Comparison of ENCODE assay signal across 10 mouse cellular contexts in genomic region chr14:32166062-32166441, GRCm38 (mm10). TPM values are rescaled to one million over a fixed set of nuclear protein-coding genes. Genes with fewer than 3 reads are reported as not detected.
DNase-seq lines count a peak whose midpoint lies in the region; ATAC-seq and TF ChIP-seq lines count a peak whose summit lies in the region.
"Had no signal": no experiment of that assay in that cellular context is flagged by ENCODE, and none has a peak within 500 bp of the region (broad histone marks: within the 10 kb centered on the region; RNA-seq: fewer than 3 reads in every experiment).

No protein-coding gene starts in this region.

- H3K27me3 ChIP-seq in lung, postnatal 0 days (replicated peaks; ENCODE audit: insufficient read depth, low read length), result no peaks in the 10 kb centered on the region
- H3K27me3 ChIP-seq in forebrain, embryonic 12.5 days, result no peaks in the 10 kb centered on the region
- H3K27me3 ChIP-seq in limb, embryonic 14.5 days (ENCODE audit: control insufficient read depth, insufficient read depth, low read length), result no peaks in the 10 kb centered on the region
- no peaks in the 10 kb centered on the region for H3K27me3 ChIP-seq in stomach, embryonic 14.5 days (ENCODE audit: control insufficient read depth, insufficient read depth, low read length)

- 38% methylated on average over 2 of the region's 2 CpGs for WGBS in lung, postnatal 0 days
- 80% methylated on average over 2 of the region's 2 CpGs for WGBS in forebrain, embryonic 12.5 days
- 53% methylated on average over 2 of the region's 2 CpGs for WGBS in limb, embryonic 14.5 days
- 46% methylated on average over 2 of the region's 2 CpGs for WGBS in stomach, embryonic 14.5 days

- TF ChIP-seq EP300 in lung, postnatal 0 days (IDR thresholded peaks at IDR 0.05), result no peak

- ATAC-seq in lung, postnatal 0 days, result no peak
- ATAC-seq in forebrain, embryonic 12.5 days (ENCODE audit: low FRiP score), result no peak
- no peak for ATAC-seq in limb, embryonic 14.5 days (ENCODE audit: low FRiP score, low read depth)
- ATAC-seq in stomach, embryonic 14.5 days (ENCODE audit: insufficient number of reproducible peaks, insufficient read depth, low FRiP score, low read depth), result no peak

- no peak for TF ChIP-seq POLR2A in limb, embryonic 14.5 days (IDR thresholded peaks at IDR 0.05; ENCODE audit: borderline replicate concordance, extremely low read depth, insufficient read depth, insufficient read length)

- H3K4me1 ChIP-seq in lung, postnatal 0 days (ENCODE audit: insufficient read depth, low read depth, low read length), result peaks cover 19% of the 10 kb centered on the region
- peaks cover 21% of the 10 kb centered on the region for H3K4me1 ChIP-seq in forebrain, embryonic 12.5 days
- H3K4me1 ChIP-seq in limb, embryonic 14.5 days (ENCODE audit: control insufficient read depth, insufficient read depth, low read length), result peaks cover 17% of the 10 kb centered on the region
- peaks cover 7% of the 10 kb centered on the region for H3K4me1 ChIP-seq in stomach, embryonic 14.5 days (ENCODE audit: control insufficient read depth, insufficient read depth, low read length)

- DNase-seq in lung, postnatal 0 days (ENCODE audit: low spot score), result no peak
- no peak for DNase-seq in lung, postnatal 14 days
- DNase-seq in limb, embryonic 14.5 days (ENCODE audit: low spot score), result no peak
- DNase-seq in layer of hippocampus, postnatal 10 days (ENCODE audit: low spot score in 2 of 2), result no peak
- no peak for DNase-seq in ovary, adult 18-20 months (ENCODE audit: low spot score)
- no peak for DNase-seq in adrenal gland, postnatal 36 days

- H3K9ac ChIP-seq in lung, postnatal 0 days (replicated peaks; ENCODE audit: low read depth), result no peak overlapping the region
- H3K9ac ChIP-seq in forebrain, embryonic 12.5 days, result no peak overlapping the region
- H3K9ac ChIP-seq in limb, embryonic 14.5 days (ENCODE audit: low read depth, low read length, severe bottlenecking), result no peak overlapping the region
- H3K9ac ChIP-seq in stomach, embryonic 14.5 days (replicated peaks; ENCODE audit: low read depth, low read length), result no peak overlapping the region; the same call in 1 of the 2 replicates

- peak overlapping the region; percentile 88 for H3K4me2 ChIP-seq in lung, postnatal 0 days (replicated peaks; ENCODE audit: low read depth, low read length)
- H3K4me2 ChIP-seq in forebrain, embryonic 12.5 days, result peak overlapping the region; percentile 98
- H3K4me2 ChIP-seq in limb, embryonic 14.5 days (replicated peaks; ENCODE audit: low read depth, low read length, severe bottlenecking), result peak overlapping the region; percentile 94
- H3K4me2 ChIP-seq in stomach, embryonic 14.5 days (replicated peaks; ENCODE audit: low read depth, low read length), result peak overlapping the region; percentile 97

- no peak for TF ChIP-seq CTCF in lung, postnatal 0 days (IDR thresholded peaks at IDR 0.05)

- peak overlapping the region; percentile 49; the same call in 1 of the 2 replicates for H3K4me3 ChIP-seq in lung, postnatal 0 days (ENCODE audit: low read depth, low read length)
- H3K4me3 ChIP-seq in forebrain, embryonic 12.5 days (replicated peaks), result peak overlapping the region; percentile 50; the same call in 1 of the 2 replicates
- H3K4me3 ChIP-seq in limb, embryonic 14.5 days (replicated peaks; ENCODE audit: low read length), result peak overlapping the region; percentile 49
- H3K4me3 ChIP-seq in stomach, embryonic 14.5 days (ENCODE audit: low read depth, low read length), result peak overlapping the region; percentile 42; the same call in 1 of the 2 replicates

- no peak overlapping the region for H3K27ac ChIP-seq in lung, postnatal 0 days (ENCODE audit: low read length)
- no peak overlapping the region for H3K27ac ChIP-seq in forebrain, embryonic 12.5 days
- H3K27ac ChIP-seq in limb, embryonic 14.5 days (replicated peaks; ENCODE audit: low read depth, low read length), result no peak overlapping the region; the same call in 1 of the 2 replicates
- no peak overlapping the region for H3K27ac ChIP-seq in stomach, embryonic 14.5 days (ENCODE audit: low read length)

- H3K36me3 ChIP-seq in lung, postnatal 0 days (ENCODE audit: insufficient read depth, low read length), result no peaks in the 10 kb centered on the region
- H3K36me3 ChIP-seq in forebrain, embryonic 12.5 days (replicated peaks), result no peaks in the 10 kb centered on the region
- no peaks in the 10 kb centered on the region for H3K36me3 ChIP-seq in limb, embryonic 14.5 days (ENCODE audit: control insufficient read depth, insufficient read depth, low read length)
- H3K36me3 ChIP-seq in stomach, embryonic 14.5 days (ENCODE audit: control insufficient read depth, insufficient read depth, low read length), result peaks cover 3% of the 10 kb centered on the region

- H3K9me3 ChIP-seq in lung, postnatal 0 days (ENCODE audit: low read length), result no peaks in the 10 kb centered on the region
- H3K9me3 ChIP-seq in forebrain, embryonic 12.5 days, result no peaks in the 10 kb centered on the region
- H3K9me3 ChIP-seq in limb, embryonic 14.5 days (ENCODE audit: control insufficient read depth, low read length), result no peaks in the 10 kb centered on the region
- no peaks in the 10 kb centered on the region for H3K9me3 ChIP-seq in stomach, embryonic 14.5 days (ENCODE audit: control insufficient read depth, low read depth, low read length)

RNA-seq across cellular contexts. Expression of gene Ncoa4, which starts 6.4 kb away (rescaled TPM):
- 73.5 and 76.5 TPM in 2 replicates for polyA plus RNA-seq in lung, postnatal 0 days (2015; fragmentation: Nextera tagmentation; extraction: Ambion mirVana)
- polyA plus RNA-seq in forebrain, embryonic 12.5 days (2016; fragmentation: Nextera tagmentation; extraction: Ambion mirVana), result 91.9 and 94.8 TPM in 2 replicates
- 40.8 and 45.6 TPM in 2 replicates for polyA plus RNA-seq in limb, embryonic 14.5 days (2012; rRNA removed)
- 106 and 113 TPM in 2 replicates for polyA plus RNA-seq in limb, embryonic 14.5 days (2014; fragmentation: Nextera tagmentation; extraction: Ambion mirVana)
- 109 and 117 TPM in 2 replicates for polyA plus RNA-seq in stomach, embryonic 14.5 days (2014; fragmentation: Nextera tagmentation; extraction: Ambion mirVana)
- 100 to 1,000 TPM; 129 to 134 TPM for total RNA-seq in layer of hippocampus, postnatal 10 days (2021)
- total RNA-seq in adrenal gland, postnatal 36 days (2021), result 100 to 1,000 TPM; 194 to 226 TPM

RNA-seq across cellular contexts. Expression of gene Msmb, which starts 24.2 kb away (rescaled TPM):
- not detected in 2 replicates for polyA plus RNA-seq in lung, postnatal 0 days (2015; fragmentation: Nextera tagmentation; extraction: Ambion mirVana)
- not detected in 2 replicates for polyA plus RNA-seq in forebrain, embryonic 12.5 days (2016; fragmentation: Nextera tagmentation; extraction: Ambion mirVana)
- polyA plus RNA-seq in limb, embryonic 14.5 days (2012; rRNA removed), result not detected in 2 replicates
- not detected in 2 replicates for polyA plus RNA-seq in limb, embryonic 14.5 days (2014; fragmentation: Nextera tagmentation; extraction: Ambion mirVana)
- polyA plus RNA-seq in stomach, embryonic 14.5 days (2014; fragmentation: Nextera tagmentation; extraction: Ambion mirVana), result not detected in 2 replicates
- not detected for total RNA-seq in layer of hippocampus, postnatal 10 days (2021)
- not detected for total RNA-seq in adrenal gland, postnatal 36 days (2021)
- total RNA-seq: left cerebral cortex, postnatal 10 days had no signal
- polyA plus RNA-seq: small intestine, adult 2 months had no signal

RNA-seq across cellular contexts. Expression of gene Timm23, which starts 35.6 kb away (rescaled TPM):
- polyA plus RNA-seq in lung, postnatal 0 days (2015; fragmentation: Nextera tagmentation; extraction: Ambion mirVana), result 151 and 160 TPM in 2 replicates
- polyA plus RNA-seq in forebrain, embryonic 12.5 days (2016; fragmentation: Nextera tagmentation; extraction: Ambion mirVana), result 227 and 231 TPM in 2 replicates
- 158 and 183 TPM in 2 replicates for polyA plus RNA-seq in limb, embryonic 14.5 days (2012; rRNA removed)
- 301 and 309 TPM in 2 replicates for polyA plus RNA-seq in limb, embryonic 14.5 days (2014; fragmentation: Nextera tagmentation; extraction: Ambion mirVana)
- 256 and 262 TPM in 2 replicates for polyA plus RNA-seq in stomach, embryonic 14.5 days (2014; fragmentation: Nextera tagmentation; extraction: Ambion mirVana)
- total RNA-seq in layer of hippocampus, postnatal 10 days (2021), result 100 to 1,000 TPM in 1 of 2 experiments, 10 to 100 TPM in 1; 90.9 to 109 TPM
- total RNA-seq in adrenal gland, postnatal 36 days (2021), result 100 to 1,000 TPM; 119 to 145 TPM

RNA-seq across cellular contexts. Expression of gene Parg, which starts 35.7 kb away (rescaled TPM):
- polyA plus RNA-seq in lung, postnatal 0 days (2015; fragmentation: Nextera tagmentation; extraction: Ambion mirVana), result 16.5 and 20.2 TPM in 2 replicates
- 55.3 and 60.3 TPM in 2 replicates for polyA plus RNA-seq in forebrain, embryonic 12.5 days (2016; fragmentation: Nextera tagmentation; extraction: Ambion mirVana)
- 19.1 and 19.5 TPM in 2 replicates for polyA plus RNA-seq in limb, embryonic 14.5 days (2012; rRNA removed)
- polyA plus RNA-seq in limb, embryonic 14.5 days (2014; fragmentation: Nextera tagmentation; extraction: Ambion mirVana), result 44.5 and 49.2 TPM in 2 replicates
- 47.1 and 50.2 TPM in 2 replicates for polyA plus RNA-seq in stomach, embryonic 14.5 days (2014; fragmentation: Nextera tagmentation; extraction: Ambion mirVana)
- total RNA-seq in layer of hippocampus, postnatal 10 days (2021), result 10 to 100 TPM; 50.6 to 55.7 TPM
- 10 to 100 TPM; 58.1 to 63.2 TPM for total RNA-seq in adrenal gland, postnatal 36 days (2021)
